Mouse (Mus musculus) testis, postnatal 14 days (tissue): ENCODE results near the gene Olfr418.
"Not testable (repeated sequence)": the region's sequence is repeated elsewhere in the genome, so short reads cannot be mapped to it uniquely, and the experiment has no call there.

Experiments
- DNase-seq: peaks from one replicate; pipeline ENCODE4 v3.0.0; 2021; ENCODE audit warnings: low spot score

The Olfr418 gene

GRCm38 (mm10) chr1:173265701-173266100 is at the start of gene Olfr418:
Gene Olfr418 (plus strand): TSS chr1:173266001.
- no peak for DNase-seq

GRCm38 (mm10) chr1:173216481-173216880 is 49.3 kb upstream of the Olfr418 start:
- DNase-seq = no peak

GRCm38 (mm10) chr1:173227081-173227480 is 38.7 kb upstream of the Olfr418 start, which contains the start of gene Fcer1a:
Gene Fcer1a (minus strand): TSS chr1:173227214.
- DNase-seq = no peak

GRCm38 (mm10) chr1:173237004-173237403 is 28.8 kb upstream of the Olfr418 start:
- DNase-seq = not testable (repeated sequence)

GRCm38 (mm10) chr1:173249888-173250287 is 15.9 kb upstream of the Olfr418 start:
- no peak for DNase-seq

- no peak for DNase-seq
These were observed 11.9 kb downstream of the Olfr418 start, which contains the start of gene Mptx2 for GRCm38 (mm10) chr1:173277677-173278076. Gene Mptx2 (minus strand): TSS chr1:173277777.

- not testable (repeated sequence) for DNase-seq
These were observed 37.0 kb downstream of the Olfr418 start for GRCm38 (mm10) chr1:173302795-173303194.

GRCm38 (mm10) chr1:173313535-173314050 is 47.8 kb downstream of the Olfr418 start:
- DNase-seq = not testable (repeated sequence)

- no peak for DNase-seq
These were observed 49.9 kb downstream of the Olfr418 start for GRCm38 (mm10) chr1:173315725-173316124.

GRCm38 (mm10) chr1:173317925-173318477 is 52.2 kb downstream of the Olfr418 start:
- no peak for DNase-seq

- no peak for DNase-seq
These were observed 55.9 kb downstream of the Olfr418 start for GRCm38 (mm10) chr1:173321593-173322248.

- DNase-seq = no peak
These were observed 56.4 kb downstream of the Olfr418 start for GRCm38 (mm10) chr1:173322249-173322627.
